Mouse (Mus musculus): ENCODE measurements around the gene Efr3b.
A peak's percentile ranks its signal among the peaks of the same experiment; 100 is the strongest.

The Efr3b gene

GRCm38 (mm10) chr12:4038061-4039041 lies at the start of gene Efr3b:
Gene Efr3b, minus strand, starts transcription at chr12:4038915.
- DNase-seq (ENCODE audit: low read depth) = peak; percentile 44

DNA sequence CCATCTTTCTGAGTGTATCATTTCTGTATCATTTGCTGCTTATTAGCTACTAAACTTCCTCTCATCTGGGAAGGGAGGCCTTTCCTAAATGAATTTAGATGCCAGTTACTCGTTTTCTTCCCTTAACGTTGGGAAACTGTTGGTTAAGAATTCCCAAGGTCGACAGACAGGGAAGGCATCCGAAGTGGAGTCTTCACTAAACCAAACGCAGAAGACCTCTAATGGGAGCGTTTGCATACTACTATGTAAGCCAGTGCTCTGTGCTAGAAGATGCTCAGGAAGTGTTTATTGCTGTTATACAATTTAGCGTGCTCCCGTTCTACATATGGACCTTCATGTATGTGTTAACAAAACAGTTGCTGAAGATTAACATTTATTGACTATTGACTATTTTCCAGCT lies 44.7 kb upstream of the Efr3b start:
- no peak for DNase-seq (ENCODE audit: low read depth)

DNA sequence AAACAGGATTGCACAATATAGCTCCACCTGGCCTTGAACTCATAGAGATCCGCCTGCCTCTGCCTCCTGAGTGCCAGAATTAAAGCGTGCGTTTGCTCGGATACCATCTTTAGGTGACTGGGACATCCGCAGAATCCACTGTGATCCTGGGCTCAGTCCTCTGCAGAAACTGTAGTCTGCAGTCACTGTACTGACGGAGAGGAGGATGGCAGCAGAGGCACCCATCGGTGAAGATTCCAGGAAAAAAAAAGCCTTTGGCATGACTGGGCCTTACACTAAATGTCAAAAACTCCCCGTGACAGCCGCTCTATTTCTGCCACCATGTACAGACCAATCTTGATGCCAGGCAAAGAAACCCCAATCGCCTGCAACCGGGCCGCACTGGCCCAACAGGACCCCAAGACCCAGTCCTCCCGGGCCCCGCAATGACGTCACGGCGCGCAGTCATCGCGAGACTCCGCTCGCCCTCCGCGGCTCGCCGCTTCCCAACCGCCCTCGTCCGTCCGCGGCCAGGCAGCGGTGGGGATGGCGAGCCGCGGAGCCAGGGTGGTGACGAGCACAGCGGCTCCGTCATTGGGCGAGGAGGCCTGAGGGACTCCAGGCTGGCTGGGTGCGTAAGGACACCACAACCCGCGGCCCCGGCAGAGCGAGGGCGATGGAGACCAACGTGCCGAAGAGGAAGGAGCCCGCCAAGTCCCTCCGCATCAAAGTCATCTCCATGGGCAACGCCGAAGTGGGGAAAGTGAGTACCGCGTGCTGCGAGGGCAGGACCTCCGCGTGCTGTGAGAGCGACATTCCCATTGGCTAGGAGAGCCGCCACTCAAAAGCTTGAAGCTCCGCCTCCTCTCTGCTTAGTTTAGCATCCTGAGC lies 43.7 kb upstream of the Efr3b start, which contains the start of gene Dnajc27:
TSS of gene Dnajc27 (plus strand) at position 452 of the 870 bp plus-strand sequence.
- peak; percentile 89 for DNase-seq (ENCODE audit: low read depth)

DNA sequence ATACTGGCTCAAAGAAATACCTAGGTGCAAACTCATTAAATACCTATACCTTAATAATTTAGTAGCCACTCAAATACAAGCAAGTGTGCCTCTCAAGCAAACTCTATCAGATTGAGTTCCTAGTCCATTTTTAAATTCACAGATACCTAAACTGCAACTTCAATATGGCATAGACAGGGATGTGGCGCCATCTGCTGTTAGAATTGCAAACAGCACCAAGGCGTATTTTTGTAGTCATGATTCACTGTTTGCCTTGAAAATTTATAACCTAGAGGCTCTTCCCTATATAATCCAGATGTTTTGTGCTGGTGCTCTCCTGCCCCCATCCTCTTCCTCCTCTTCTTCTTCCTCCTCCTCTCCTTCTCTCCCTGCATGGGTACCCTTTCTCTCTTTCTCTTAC lies 41.6 kb upstream of the Efr3b start:
- DNase-seq (ENCODE audit: low read depth) = peak; percentile 68

DNA sequence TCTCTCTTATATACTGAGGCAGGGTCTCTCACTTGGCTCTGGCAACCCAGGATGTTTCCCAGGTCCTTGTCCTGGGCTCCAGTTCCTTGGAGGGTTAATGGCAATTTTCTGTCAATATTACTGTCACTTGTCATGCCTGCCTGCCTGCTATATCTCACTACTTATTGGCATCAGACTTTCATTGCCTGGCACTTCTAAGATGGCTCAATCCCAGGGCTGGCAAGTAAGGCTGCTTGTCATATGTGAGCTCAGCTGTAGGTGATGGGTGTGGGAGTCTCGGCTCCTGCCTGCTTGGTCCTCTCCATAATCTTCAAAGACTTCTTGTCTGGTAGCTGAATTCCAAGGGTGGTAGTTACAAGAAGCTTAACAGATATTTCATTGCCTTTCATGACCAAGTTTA lies 39.4 kb upstream of the Efr3b start:
- no peak for DNase-seq (ENCODE audit: low read depth)

DNA sequence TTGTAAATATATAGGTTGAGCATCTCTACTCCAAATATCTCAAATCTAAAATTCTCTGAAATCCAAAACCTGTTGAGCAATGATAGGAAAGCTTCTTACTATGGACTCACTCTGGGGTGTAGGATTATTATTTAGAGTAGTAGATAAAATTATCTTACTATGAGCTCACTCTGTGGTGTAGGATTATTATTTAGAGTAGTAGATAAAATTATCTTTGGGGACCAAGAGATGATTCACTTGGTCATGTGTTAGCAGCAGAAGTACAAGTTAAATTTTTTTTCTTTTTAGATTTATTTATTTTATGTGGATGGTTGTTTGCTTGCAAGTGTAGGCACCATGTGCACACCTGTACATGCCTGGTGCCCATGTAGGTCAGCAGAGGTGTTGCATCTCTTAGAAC lies 37.7 kb upstream of the Efr3b start:
- no peak for DNase-seq (ENCODE audit: low read depth)

- no peak for DNase-seq (ENCODE audit: low read depth)
Observed at GRCm38 (mm10) chr12:4075407-4075806, 36.7 kb upstream of the Efr3b start.

DNA sequence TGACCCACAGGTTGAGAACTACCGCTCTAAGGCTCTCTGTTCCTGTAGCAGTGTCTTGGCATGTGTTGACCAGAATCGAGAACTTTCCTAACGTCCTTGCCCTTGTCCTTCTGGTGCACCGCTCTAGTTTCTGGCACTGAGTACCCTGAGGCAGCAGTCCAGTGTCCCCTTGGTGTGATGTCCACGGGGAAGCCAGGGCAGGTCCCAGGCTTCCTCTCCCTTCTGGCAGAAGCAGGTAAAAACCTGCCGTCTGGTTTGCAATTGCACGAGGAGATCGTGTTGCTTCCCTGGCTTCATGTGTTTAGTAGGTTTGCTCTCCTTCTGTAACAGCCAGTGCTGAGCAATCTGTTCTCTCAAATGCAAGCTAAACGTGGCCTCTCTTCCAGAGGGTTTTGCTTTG lies 33.0 kb upstream of the Efr3b start:
- DNase-seq (ENCODE audit: low read depth) = no peak

DNA sequence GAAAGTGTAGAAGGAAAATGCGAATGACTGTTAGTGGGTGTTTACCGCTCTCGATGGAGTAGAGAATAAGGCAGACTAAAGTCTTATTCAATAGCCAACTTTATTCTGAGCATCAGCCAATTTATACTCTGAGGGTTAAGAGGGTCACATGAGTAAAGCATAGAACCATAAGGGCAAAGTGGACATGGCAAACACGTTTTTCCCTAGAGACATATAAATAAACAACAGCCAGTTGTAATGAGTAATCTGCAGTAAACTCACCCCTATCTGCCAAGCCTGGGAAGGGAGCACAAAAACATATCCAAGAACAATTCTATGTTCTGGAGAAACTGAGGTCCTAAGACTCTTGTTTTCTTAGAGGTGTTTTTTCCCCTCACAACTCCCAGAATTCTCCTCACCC lies 29.8 kb upstream of the Efr3b start:
- no peak for DNase-seq (ENCODE audit: low read depth)

DNA sequence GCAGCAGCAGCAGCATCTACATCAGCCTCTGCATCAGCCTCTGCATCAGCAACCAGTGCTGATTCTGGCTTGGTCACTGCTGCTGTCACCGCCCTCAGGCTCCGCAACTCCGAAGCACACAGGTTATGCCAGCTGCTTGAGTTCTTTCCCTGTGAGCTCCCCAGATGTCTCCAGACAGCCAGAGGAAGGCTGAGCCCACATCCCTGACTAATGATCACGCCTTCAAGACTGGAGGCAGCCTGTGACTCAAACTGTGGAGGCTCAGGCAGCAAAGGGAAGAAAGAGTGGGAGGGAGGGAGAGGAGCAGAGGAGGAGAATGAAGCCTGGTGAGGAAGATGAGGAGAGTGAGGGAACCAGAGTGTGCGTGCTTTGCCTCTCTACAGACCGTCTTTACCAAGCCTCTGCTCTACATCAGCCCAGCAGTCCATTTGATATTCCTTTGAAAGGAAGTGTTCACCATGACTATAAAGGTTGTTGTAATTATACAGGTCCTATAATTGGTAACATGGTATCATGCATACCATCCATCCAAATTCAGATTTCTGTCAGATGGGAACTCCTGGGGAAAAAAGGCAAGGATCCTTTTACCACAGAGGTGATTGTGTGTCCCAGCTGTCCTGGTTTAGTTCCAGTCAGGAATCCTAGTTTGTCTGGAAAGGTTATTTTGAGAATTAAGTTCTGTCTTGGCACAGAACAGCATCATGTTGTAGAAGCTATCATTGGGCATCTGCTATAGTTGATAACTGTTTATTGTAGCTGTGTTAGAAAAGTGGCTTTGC lies 28.2 kb upstream of the Efr3b start:
- no peak for DNase-seq (ENCODE audit: low read depth)

DNA sequence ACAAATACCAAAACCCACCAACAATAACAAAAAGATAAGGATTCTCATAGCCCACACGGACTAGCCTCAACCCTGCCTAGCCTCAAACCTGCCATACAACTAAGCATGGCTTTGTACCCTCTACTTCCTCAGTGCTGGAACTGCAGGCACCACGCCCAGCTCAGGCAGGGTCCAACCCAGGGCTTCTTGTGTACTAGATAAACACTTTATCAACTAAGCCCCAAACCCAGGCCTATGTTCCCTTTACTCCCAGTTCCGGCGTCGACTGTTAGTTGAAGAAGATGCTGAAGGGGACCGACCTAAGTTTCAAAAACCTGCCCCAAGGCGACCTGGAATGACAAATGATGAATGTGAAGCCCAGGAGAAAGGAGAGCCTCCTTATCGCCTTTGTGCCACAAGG lies 27.2 kb upstream of the Efr3b start:
- no peak for DNase-seq (ENCODE audit: low read depth)

GRCm38 (mm10) chr12:4065498-4065897 lies 26.8 kb upstream of the Efr3b start:
- DNase-seq (ENCODE audit: low read depth) = no peak

- no peak for DNase-seq (ENCODE audit: low read depth)
Observed at GRCm38 (mm10) chr12:4059683-4060082, 21.0 kb upstream of the Efr3b start.

- no peak for DNase-seq (ENCODE audit: low read depth)
Observed at GRCm38 (mm10) chr12:4058321-4058720, 19.6 kb upstream of the Efr3b start.

DNA sequence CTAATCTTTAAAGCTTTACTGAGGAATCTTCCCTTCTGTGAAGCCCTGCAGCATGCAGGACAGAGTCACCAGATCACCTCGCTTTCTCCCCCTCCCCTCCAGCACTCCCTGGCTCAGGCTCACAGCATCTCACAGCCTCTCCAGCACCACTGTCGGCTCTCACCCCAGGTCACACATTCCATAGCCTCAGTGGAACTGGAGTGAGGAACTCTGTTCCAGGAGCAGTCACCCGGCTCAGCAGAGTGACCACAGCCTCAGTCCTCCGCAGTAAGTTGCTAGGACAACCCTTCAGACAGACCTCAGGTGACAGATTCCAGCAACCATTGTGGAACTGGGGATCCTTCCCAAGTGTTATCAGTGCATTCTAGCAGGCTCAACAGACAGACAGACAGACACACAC lies 16.1 kb upstream of the Efr3b start:
- no peak for DNase-seq (ENCODE audit: low read depth)

DNA sequence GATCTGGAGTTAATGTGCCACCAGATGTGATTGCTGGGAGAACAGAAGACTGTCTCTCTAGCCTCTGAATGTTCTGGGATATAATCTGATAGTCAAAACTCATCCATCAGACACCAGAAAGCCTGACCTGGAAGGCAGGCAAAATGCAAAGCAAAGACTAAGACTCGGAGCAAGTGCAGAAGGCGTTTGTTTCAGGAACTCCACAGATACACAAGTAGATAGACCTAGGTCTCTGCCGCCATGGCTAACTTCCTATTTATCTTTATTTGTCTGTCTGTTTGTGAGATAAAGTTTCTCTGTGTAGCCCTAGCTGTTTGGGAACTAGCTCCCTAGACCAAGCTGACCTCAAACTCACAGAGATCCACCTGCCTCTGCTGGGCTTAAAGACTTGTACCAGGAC lies 14.9 kb upstream of the Efr3b start:
- no peak for DNase-seq (ENCODE audit: low read depth)

GRCm38 (mm10) chr12:4050861-4051425 lies 12.2 kb upstream of the Efr3b start:
- DNase-seq (ENCODE audit: low read depth) = no peak

GRCm38 (mm10) chr12:4048031-4048430 lies 9.3 kb upstream of the Efr3b start:
- no peak for DNase-seq (ENCODE audit: low read depth)

- no peak for DNase-seq (ENCODE audit: low read depth)
Observed at GRCm38 (mm10) chr12:4045992-4046391, 7.3 kb upstream of the Efr3b start.

DNA sequence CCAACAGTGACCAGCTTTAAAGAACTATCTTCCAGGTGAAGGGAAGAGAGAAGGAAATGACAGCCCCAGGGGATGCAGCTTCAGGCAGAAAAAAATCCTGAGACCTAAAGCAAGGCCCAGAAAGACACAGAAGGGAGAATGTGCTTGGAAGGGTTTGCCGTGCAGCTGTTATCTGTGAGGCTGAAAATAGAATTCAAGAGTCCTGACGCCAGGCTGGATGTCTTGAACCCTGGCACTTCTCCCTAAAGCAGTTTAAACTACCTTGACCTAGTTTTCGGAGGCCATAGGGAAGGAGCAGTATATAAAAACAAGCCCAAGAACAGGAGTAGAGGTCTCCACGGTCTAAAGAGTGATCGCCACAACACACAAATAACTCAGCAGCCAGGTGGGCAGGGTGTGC lies 3.7 kb upstream of the Efr3b start:
- DNase-seq (ENCODE audit: low read depth) = no peak

DNA sequence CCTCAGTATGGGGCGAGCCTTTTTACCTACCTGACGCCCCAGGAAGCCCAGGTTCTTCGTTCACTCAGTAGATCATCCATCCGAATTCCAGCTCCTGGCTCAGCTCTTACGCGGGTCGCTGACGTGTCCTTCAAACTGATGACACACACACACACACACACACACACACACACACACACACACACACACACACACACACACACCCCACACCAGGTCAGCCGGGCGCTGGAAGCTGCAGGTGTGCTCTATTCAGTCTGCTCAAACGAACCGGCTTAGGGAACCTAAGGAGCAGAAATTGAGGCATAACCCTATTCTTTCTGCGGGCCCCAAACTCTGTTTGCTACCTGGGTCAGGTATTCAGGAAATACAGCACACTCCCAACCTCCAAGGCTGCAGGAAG lies 331 bp upstream of the Efr3b start:
- no peak for DNase-seq (ENCODE audit: low read depth)

- no peak for DNase-seq (ENCODE audit: low read depth)
Observed at GRCm38 (mm10) chr12:4037511-4037910, 1.2 kb downstream of the Efr3b start.

Data from c-Kit-positive CD71-negative TER-119-negative erythroid progenitor cells, embryonic 14.5 days (primary cell).